Mouse (Mus musculus) central nervous system, embryonic 18 days (tissue): ENCODE data around the gene Zfp951. TPM values are rescaled to one million over a fixed set of nuclear protein-coding genes. Genes with fewer than 3 reads are reported as not detected.

Experiments
- polyA plus RNA-seq: library from polyadenylated mRNA; depleted of rRNA; stranded (reverse); fragments of >200 nt; gene quantifications from 2 replicates; pipeline ENCODE4 v1.2.3, GENCODE M21; 2012; rRNA removed

Zfp951 gene
- polyA plus RNA-seq = 2.6 and 2.9 TPM in 2 replicates

GRCm38 (mm10) chr5:104859962-104860525 lies at the start of gene Zfp951:
Gene Zfp951 (minus strand): TSS chr5:104860070.

Other genes with a start within 250 kb of the Zfp951 start
- gene Abcg3, start 122.6 kb upstream of the Zfp951 start, polyA plus RNA-seq = 0.19 and 0.31 TPM in 2 replicates